ENCODE assay signal across 8 mouse cellular contexts in genomic region chr7:73607450-73608005, GRCm38 (mm10).
A peak's percentile ranks its signal among the peaks of the same experiment; 100 is the strongest.
DNase-seq lines count a peak whose midpoint lies in the region; ATAC-seq and TF ChIP-seq lines count a peak whose summit lies in the region.

No protein-coding gene starts in this region.

- H3K9ac ChIP-seq in forebrain, embryonic 12.5 days, result peak overlapping the region; percentile 51
- H3K9ac ChIP-seq in liver, embryonic 11.5 days (ENCODE audit: low read depth, low read length), result peak overlapping the region; percentile 58
- peak overlapping the region; percentile 74 for H3K9ac ChIP-seq in stomach, embryonic 16.5 days (ENCODE audit: low read length)

- H3K4me2 ChIP-seq in forebrain, embryonic 12.5 days, result peak overlapping the region; percentile 62
- H3K4me2 ChIP-seq in liver, embryonic 11.5 days, result peak overlapping the region; percentile 76
- H3K4me2 ChIP-seq in stomach, embryonic 16.5 days (ENCODE audit: low read depth, low read length), result peak overlapping the region; percentile 76

- peaks cover 8% of the 10 kb centered on the region; the same call in 1 of the 2 replicates for H3K4me1 ChIP-seq in kidney, adult 2 months (ENCODE audit: control insufficient read depth, insufficient read depth, low read length)
- peaks cover 22% of the 10 kb centered on the region for H3K4me1 ChIP-seq in forebrain, embryonic 12.5 days
- H3K4me1 ChIP-seq in liver, embryonic 11.5 days (replicated peaks; ENCODE audit: control insufficient read depth, insufficient read depth, low read length), result peaks cover 7% of the 10 kb centered on the region; the same call in 1 of the 2 replicates
- peaks cover 8% of the 10 kb centered on the region for H3K4me1 ChIP-seq in stomach, embryonic 16.5 days (ENCODE audit: control insufficient read depth, insufficient read depth, low read length)

- intact Hi-C loops in left cerebral cortex, postnatal 25 days (cut with DNase I), result loop anchor here (1.0 kb wide), 3 partner anchors 10 to 70 kb away; no protein-coding TSS in a partner anchor

- H3K4me3 ChIP-seq in kidney, adult 2 months (ENCODE audit: insufficient read depth, low read depth, low read length), result peak overlapping the region; percentile 56
- peak overlapping the region; percentile 29 for H3K4me3 ChIP-seq in forebrain, embryonic 12.5 days (replicated peaks)
- H3K4me3 ChIP-seq in liver, embryonic 11.5 days (ENCODE audit: low read depth, low read length), result peak overlapping the region; percentile 49
- peak overlapping the region; percentile 47 for H3K4me3 ChIP-seq in stomach, embryonic 16.5 days (replicated peaks; ENCODE audit: low read length)

- ATAC-seq in forebrain, embryonic 12.5 days (ENCODE audit: low FRiP score), result peak; percentile 42; the same call in 1 of the 2 replicates
- no peak for ATAC-seq in liver, embryonic 11.5 days (replicated peaks; ENCODE audit: low FRiP score)
- ATAC-seq in stomach, embryonic 16.5 days (ENCODE audit: insufficient read depth, low FRiP score), result no peak

- no peaks in the 10 kb centered on the region for H3K9me3 ChIP-seq in forebrain, embryonic 12.5 days
- H3K9me3 ChIP-seq in liver, embryonic 11.5 days (ENCODE audit: control insufficient read depth, low read length), result no peaks in the 10 kb centered on the region
- no peaks in the 10 kb centered on the region for H3K9me3 ChIP-seq in stomach, embryonic 16.5 days (replicated peaks; ENCODE audit: control insufficient read depth, low read length)

- peak; percentile 44 for DNase-seq in kidney, adult 2 months
- no peak for DNase-seq in kidney, postnatal 36 days
- peak; percentile 63 for DNase-seq in NIH3T3 (ENCODE audit: low read depth)
- no peak for DNase-seq in liver, embryonic 11.5 days (ENCODE audit: low spot score)
- DNase-seq in left cerebral cortex, postnatal 25 days (ENCODE audit: low spot score in 2 of 2), result no peak
- DNase-seq in right cerebral cortex, adult 2 months (ENCODE audit: low spot score in 2 of 2), result no peak

- no peak for TF ChIP-seq CTCF in kidney, adult 2 months (conservative IDR thresholded peaks at IDR 0.05; ENCODE audit: insufficient read depth, insufficient read length, low read depth, low read length)

- H3K36me3 ChIP-seq in kidney, adult 2 months (ENCODE audit: control insufficient read depth, insufficient read depth, low read length), result no peaks in the 10 kb centered on the region
- no peaks in the 10 kb centered on the region for H3K36me3 ChIP-seq in forebrain, embryonic 12.5 days (replicated peaks)
- no peaks in the 10 kb centered on the region for H3K36me3 ChIP-seq in liver, embryonic 11.5 days (ENCODE audit: control insufficient read depth, insufficient read depth, low read length)
- H3K36me3 ChIP-seq in stomach, embryonic 16.5 days (ENCODE audit: control insufficient read depth, insufficient read depth, low read length), result no peaks in the 10 kb centered on the region

- 5% methylated on average over 11 of the region's 11 CpGs for WGBS in kidney, adult 2 months
- WGBS in forebrain, embryonic 12.5 days, result 11% methylated on average over 11 of the region's 11 CpGs
- WGBS in liver, embryonic 11.5 days, result 6% methylated on average over 11 of the region's 11 CpGs
- 5% methylated on average over 11 of the region's 11 CpGs for WGBS in stomach, embryonic 16.5 days

- H3K27me3 ChIP-seq in kidney, adult 2 months (replicated peaks; ENCODE audit: control insufficient read depth, insufficient read depth, low read length), result no peaks in the 10 kb centered on the region
- H3K27me3 ChIP-seq in forebrain, embryonic 12.5 days, result no peaks in the 10 kb centered on the region
- no peaks in the 10 kb centered on the region for H3K27me3 ChIP-seq in liver, embryonic 11.5 days (replicated peaks; ENCODE audit: control insufficient read depth, insufficient read depth, low read length)
- H3K27me3 ChIP-seq in stomach, embryonic 16.5 days (ENCODE audit: control insufficient read depth, insufficient read depth, low read length), result no peaks in the 10 kb centered on the region

- peak overlapping the region; percentile 100 for H3K27ac ChIP-seq in kidney, adult 2 months (ENCODE audit: insufficient read depth, low read depth, low read length)
- H3K27ac ChIP-seq in forebrain, embryonic 12.5 days, result peak overlapping the region; percentile 95
- peak overlapping the region; percentile 82 for H3K27ac ChIP-seq in liver, embryonic 11.5 days (ENCODE audit: low read depth, low read length)
- peak overlapping the region; percentile 95 for H3K27ac ChIP-seq in stomach, embryonic 16.5 days (ENCODE audit: low read length)

- no peak for TF ChIP-seq POLR2A in kidney, adult 2 months (IDR thresholded peaks at IDR 0.05; ENCODE audit: low read depth, low read length)

Comparison
In these comparisons a context has a peak if more than half of its experiments do, and no peak if none do; other contexts are left out.
1. DNase-seq: peak in kidney, adult 2 months (single experiment) and NIH3T3 (single experiment); none in kidney, postnatal 36 days (0 of 2), liver, embryonic 11.5 days (single experiment), left cerebral cortex, postnatal 25 days (0 of 2) and right cerebral cortex, adult 2 months (0 of 2).
2. Peak in every context shown above with its lines, with median percentiles within 50 percentile points of each other: H3K27ac ChIP-seq, H3K4me3 ChIP-seq, H3K4me2 ChIP-seq and H3K9ac ChIP-seq.